Comparison of ENCODE assay signal across 10 mouse cellular contexts in the genomic region with DNA sequence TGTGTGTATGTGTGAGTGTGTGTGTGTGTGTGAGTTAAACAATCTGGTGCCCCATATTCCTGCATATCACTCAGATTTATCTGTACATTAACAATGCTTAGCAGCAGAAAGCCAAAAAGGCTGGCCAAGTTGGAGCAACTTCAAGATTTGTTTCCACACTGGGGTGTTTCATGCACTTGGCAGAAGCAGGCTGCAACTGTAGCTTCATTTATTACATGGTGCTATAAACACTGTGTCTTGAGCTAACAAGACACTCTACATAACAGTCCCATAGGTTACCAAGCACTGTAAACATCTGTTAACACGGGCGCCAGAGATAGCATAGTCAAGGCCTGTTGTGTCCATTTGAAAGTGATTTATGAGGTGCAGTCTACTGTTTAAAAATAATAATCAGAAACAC. TPM values are rescaled to one million over a fixed set of nuclear protein-coding genes. Genes with fewer than 3 reads are reported as not detected.
DNase-seq lines count a peak whose midpoint lies in the region; ATAC-seq lines count a peak whose summit lies in the region.
"Had no signal": no experiment of that assay in that cellular context is flagged by ENCODE, and none has a peak within 500 bp of the region (broad histone marks: within the 10 kb centered on the region; RNA-seq: fewer than 3 reads in every experiment).

No protein-coding gene starts in this region.

- no peak for DNase-seq in embryonic facial prominence, embryonic 10.5 days (ENCODE audit: low spot score)
- peak; percentile 9 for DNase-seq in kidney, postnatal 10 days
- no peak for DNase-seq in kidney, postnatal 25 days
- peak; percentile 46 for DNase-seq in lung, postnatal 14 days
- DNase-seq in embryo, embryonic 10.5 days (ENCODE audit: low spot score), result no peak
- no peak for DNase-seq in layer of hippocampus, postnatal 25 days (ENCODE audit: extremely low spot score in 1 of 2, low spot score in 1 of 2)
- DNase-seq: retina, postnatal 1 day had no signal

- H3K27me3 ChIP-seq in embryonic facial prominence, embryonic 12.5 days, result no peaks in the 10 kb centered on the region
- H3K27me3 ChIP-seq in embryonic facial prominence, embryonic 10.5 days (replicated peaks; ENCODE audit: low read depth, poor library complexity, severe bottlenecking), result no peaks in the 10 kb centered on the region
- no peaks in the 10 kb centered on the region for H3K27me3 ChIP-seq in heart, embryonic 16.5 days (ENCODE audit: control insufficient read depth, insufficient read depth, low read length)

- no peaks in the 10 kb centered on the region for H3K9me3 ChIP-seq in embryonic facial prominence, embryonic 12.5 days
- no peaks in the 10 kb centered on the region for H3K9me3 ChIP-seq in embryonic facial prominence, embryonic 10.5 days
- H3K9me3 ChIP-seq in heart, embryonic 16.5 days (replicated peaks; ENCODE audit: control insufficient read depth, low read length), result no peaks in the 10 kb centered on the region
- H3K9me3 ChIP-seq: hindbrain, embryonic 10.5 days had no signal

- WGBS in embryonic facial prominence, embryonic 12.5 days, result 76% methylated on average over 2 of the region's 2 CpGs
- WGBS in embryonic facial prominence, embryonic 10.5 days, result 89% methylated on average over 2 of the region's 2 CpGs
- WGBS in heart, embryonic 16.5 days, result 42% methylated on average over 2 of the region's 2 CpGs

- no peak for ATAC-seq in embryonic facial prominence, embryonic 12.5 days (ENCODE audit: insufficient number of reproducible peaks, insufficient read depth, low FRiP score, low TSS enrichment)
- ATAC-seq in heart, embryonic 16.5 days (replicated peaks; ENCODE audit: extremely low read depth, insufficient read depth, low FRiP score), result no peak

- no peak overlapping the region for H3K9ac ChIP-seq in embryonic facial prominence, embryonic 12.5 days
- H3K9ac ChIP-seq in heart, embryonic 16.5 days (ENCODE audit: low read length), result no peak overlapping the region

- no peaks in the 10 kb centered on the region for H3K36me3 ChIP-seq in embryonic facial prominence, embryonic 12.5 days
- H3K36me3 ChIP-seq in embryonic facial prominence, embryonic 10.5 days (replicated peaks), result no peaks in the 10 kb centered on the region
- no peaks in the 10 kb centered on the region for H3K36me3 ChIP-seq in heart, embryonic 16.5 days (ENCODE audit: control insufficient read depth, insufficient read depth)
- H3K36me3 ChIP-seq: hindbrain, embryonic 10.5 days had no signal

- H3K27ac ChIP-seq in embryonic facial prominence, embryonic 12.5 days, result no peak overlapping the region
- H3K27ac ChIP-seq in embryonic facial prominence, embryonic 10.5 days (replicated peaks), result no peak overlapping the region
- H3K27ac ChIP-seq in heart, embryonic 16.5 days (ENCODE audit: low read length), result peak overlapping the region; percentile 55
- H3K27ac ChIP-seq: hindbrain, embryonic 10.5 days had no signal

- H3K4me2 ChIP-seq in embryonic facial prominence, embryonic 12.5 days (replicated peaks), result peak overlapping the region; percentile 24; the same call in 1 of the 2 replicates
- peak overlapping the region; percentile 47 for H3K4me2 ChIP-seq in heart, embryonic 16.5 days (ENCODE audit: low read depth, low read length)

- no peak overlapping the region for H3K4me3 ChIP-seq in embryonic facial prominence, embryonic 12.5 days
- no peak overlapping the region for H3K4me3 ChIP-seq in embryonic facial prominence, embryonic 10.5 days
- H3K4me3 ChIP-seq in heart, embryonic 16.5 days (ENCODE audit: low read length), result peak overlapping the region; percentile 30
- H3K4me3 ChIP-seq: hindbrain, embryonic 10.5 days had no signal

- 0 out of 2 replicates have a peak, but pooled peaks cover 2% of the 10 kb centered on the region for H3K4me1 ChIP-seq in embryonic facial prominence, embryonic 12.5 days
- peaks cover 10% of the 10 kb centered on the region; the same call in 1 of the 2 replicates for H3K4me1 ChIP-seq in embryonic facial prominence, embryonic 10.5 days
- H3K4me1 ChIP-seq in heart, embryonic 16.5 days (ENCODE audit: control insufficient read depth, insufficient read depth, low read length), result peaks cover 13% of the 10 kb centered on the region
- H3K4me1 ChIP-seq: hindbrain, embryonic 10.5 days had no signal

RNA-seq across cellular contexts. Expression of gene Ghr, which starts 3.1 kb away (rescaled TPM):
- 43.8 and 44.6 TPM in 2 replicates for polyA plus RNA-seq in embryonic facial prominence, embryonic 12.5 days (2016; fragmentation: Nextera tagmentation; extraction: Ambion mirVana)
- polyA plus RNA-seq in embryonic facial prominence, embryonic 10.5 days (2016; fragmentation: Nextera tagmentation; extraction: Ambion mirVana), result 11.3 and 12.7 TPM in 2 replicates
- polyA plus RNA-seq in heart, embryonic 16.5 days (2015; fragmentation: Nextera tagmentation; extraction: Ambion mirVana), result 54.5 and 57.9 TPM in 2 replicates
- total RNA-seq in layer of hippocampus, postnatal 25 days (2021), result 10 to 100 TPM in 1 of 2 experiments, 1 to 10 TPM in 1; 7.4 to 11.2 TPM

Comparison
In these comparisons a context has a peak if more than half of its experiments do, and no peak if none do; other contexts are left out.
1. DNase-seq: peak in kidney, postnatal 10 days (single experiment) and lung, postnatal 14 days (single experiment); none in embryonic facial prominence, embryonic 10.5 days (single experiment), kidney, postnatal 25 days (0 of 2), embryo, embryonic 10.5 days (single experiment) and layer of hippocampus, postnatal 25 days (0 of 2).